Mouse (Mus musculus) olfactory bulb, adult 2 months (tissue): ENCODE results near the gene Scfd2. TPM values are rescaled to one million over a fixed set of nuclear protein-coding genes. Genes with fewer than 3 reads are reported as not detected.
A peak's percentile ranks its signal among the peaks of the same experiment; 100 is the strongest.

ENCODE experiments used
- H3K27ac ChIP-seq: fragments of 200-500 bp; 2 replicates; pipeline ENCODE4 v1.5.1; 2012; ENCODE audit warnings: low read depth, low read length; ENCODE audit not compliant: insufficient read depth
- H3K4me1 ChIP-seq: fragments of 200-500 bp; 2 replicates; pipeline ENCODE4 v1.6.1; 2012; ENCODE audit warnings: low read length; ENCODE audit not compliant: control insufficient read depth, insufficient read depth
- H3K4me3 ChIP-seq: fragments of 200-500 bp; 2 replicates; pipeline ENCODE4 v1.5.1; 2012; ENCODE audit warnings: mild to moderate bottlenecking, low read depth, low read length, moderate library complexity; ENCODE audit not compliant: insufficient read depth
- CTCF ChIP-seq: fragments of 200-500 bp; IDR thresholded peaks from 2 replicates; pipeline ENCODE4 v1.5.1; 2012; ENCODE audit warnings: low read depth, mild to moderate bottlenecking, low read length, moderate library complexity; ENCODE audit not compliant: insufficient read depth
- POLR2A ChIP-seq: fragments of 200-500 bp; IDR thresholded peaks from 2 replicates; pipeline ENCODE4 v1.6.1; 2012; ENCODE audit warnings: mild to moderate bottlenecking, low read depth, low read length, moderate library complexity; ENCODE audit not compliant: insufficient read depth
- WGBS: fragments of 180-500 bp; shearing (Covaris S2); methylation state at CpG from one replicate; pipeline ENCODE4 v1.1.7; 2018; 5-methylcytosine and 5-hydroxymethylcytosine counted together
- polyA plus RNA-seq: library from polyadenylated mRNA; stranded (reverse); fragments of >200 nt; gene quantifications from 2 replicates; pipeline ENCODE4 v1.2.4, GENCODE M21; 2012; ENCODE audit warnings: low replicate concordance; ENCODE audit not compliant: missing spikeins, insufficient read depth, insufficient read length

Scfd2 gene
- polyA plus RNA-seq = not detected in 2 replicates

DNA sequence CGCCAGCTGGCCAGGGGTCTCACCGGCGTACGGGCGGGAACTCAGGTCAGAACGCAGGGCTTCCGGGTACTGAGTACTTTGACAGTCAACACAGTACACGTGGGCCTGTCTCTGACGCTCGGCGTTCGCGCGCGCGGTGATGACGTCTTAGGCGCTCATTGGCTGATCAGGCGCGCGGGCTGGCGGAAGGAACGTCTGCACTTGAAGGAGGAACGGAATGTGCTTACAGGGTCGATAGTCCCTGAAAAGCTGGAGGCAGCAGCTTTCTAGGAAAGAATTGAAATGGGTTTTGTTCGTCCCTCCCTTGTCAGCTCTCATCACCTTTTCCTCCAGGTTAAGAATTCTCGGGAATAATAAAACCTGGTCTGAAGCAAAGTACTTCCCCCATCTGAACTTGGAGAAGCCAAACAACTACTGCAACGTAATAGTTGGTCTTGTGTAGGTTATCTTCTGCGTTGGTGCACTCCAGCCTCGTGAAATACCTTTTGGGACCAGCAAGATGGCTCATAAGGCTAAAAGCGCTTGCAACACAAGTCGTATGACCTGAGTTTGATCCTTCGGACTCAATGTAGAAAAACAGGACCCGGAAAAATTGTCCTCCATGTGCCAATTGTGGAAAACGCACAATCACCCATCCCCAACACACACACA is at the start of gene Scfd2:
Gene Scfd2 (minus strand): TSS at position 130 of the 651 bp plus-strand sequence.
- H3K4me3 ChIP-seq = peak within 1 kb of the TSS; percentile 96
- H3K27ac ChIP-seq = peak within 1 kb of the TSS; percentile 39
- 5% methylated on average over 35 of the region's 35 CpGs for WGBS
- TF ChIP-seq CTCF = no peak
- TF ChIP-seq POLR2A = peak; percentile 43
- peaks cover 10% of the 10 kb centered on the region; the same call in 1 of the 2 replicates for H3K4me1 ChIP-seq

- TF ChIP-seq POLR2A (no peak), CTCF (no peak)
- H3K4me1 ChIP-seq = no peaks in the 10 kb centered on the region
- H3K27ac ChIP-seq = no peak overlapping the region
- WGBS = 89% methylated on average over 6 of the region's 6 CpGs
- H3K4me3 ChIP-seq = no peak overlapping the region
Measured at GRCm38 (mm10) chr5:74571767-74572166, 40.2 kb upstream of the Scfd2 start.

DNA sequence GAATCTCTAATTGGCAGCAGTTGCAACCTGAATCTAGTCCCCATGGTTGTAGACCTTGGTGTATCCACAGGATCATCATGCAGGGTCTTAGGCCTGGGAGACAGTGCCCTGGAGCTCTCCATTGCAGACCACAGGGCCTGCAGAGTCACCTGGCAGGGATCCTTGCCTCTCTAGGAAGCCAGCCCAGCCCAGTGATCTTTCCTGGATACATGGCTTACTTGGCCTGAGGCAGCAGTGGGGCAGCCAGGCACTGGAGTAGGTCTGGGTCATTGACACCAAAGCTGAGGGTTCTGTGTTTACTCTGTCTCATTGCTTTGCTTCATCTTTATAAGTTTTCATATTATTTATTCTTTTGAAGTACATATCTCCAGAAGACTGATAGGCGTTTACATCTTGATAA is 29.6 kb upstream of the Scfd2 start:
- no peak overlapping the region for H3K27ac ChIP-seq
- TF ChIP-seq CTCF (no peak), POLR2A (no peak)
- 98% methylated on average over 1 of the region's 1 CpGs for WGBS

GRCm38 (mm10) chr5:74549566-74549965 is 18.0 kb upstream of the Scfd2 start:
- Histone ChIP-seq H3K4me1 (no peaks in the 10 kb centered on the region), H3K27ac (no peak overlapping the region), H3K4me3 (no peak overlapping the region)
- no peak for TF ChIP-seq POLR2A
- TF ChIP-seq CTCF = no peak
- 72% methylated on average over 8 of the region's 8 CpGs for WGBS

More for the DNA sequence above, 29.6 kb upstream of the Scfd2 start:
- Histone ChIP-seq H3K4me3 (no peak overlapping the region), H3K4me1 (peaks cover 2% of the 10 kb centered on the region; the same call in 1 of the 2 replicates)

- H3K4me1 ChIP-seq = no peaks in the 10 kb centered on the region
- TF ChIP-seq CTCF (no peak), POLR2A (no peak)
- H3K4me3 ChIP-seq = no peak overlapping the region
- 88% methylated on average over 4 of the region's 4 CpGs for WGBS
- H3K27ac ChIP-seq = no peak overlapping the region
Measured at GRCm38 (mm10) chr5:74545606-74546005, 14.0 kb upstream of the Scfd2 start.

GRCm38 (mm10) chr5:74536180-74536947 is 4.8 kb upstream of the Scfd2 start:
- H3K4me3 ChIP-seq = peak overlapping the region; percentile 90
- TF ChIP-seq POLR2A (no peak), CTCF (no peak)
- WGBS = 36% methylated on average over 12 of the region's 12 CpGs
- H3K4me1 ChIP-seq = peaks cover 3% of the 10 kb centered on the region
- H3K27ac ChIP-seq = peak overlapping the region; percentile 66; the same call in 1 of the 2 replicates

DNA sequence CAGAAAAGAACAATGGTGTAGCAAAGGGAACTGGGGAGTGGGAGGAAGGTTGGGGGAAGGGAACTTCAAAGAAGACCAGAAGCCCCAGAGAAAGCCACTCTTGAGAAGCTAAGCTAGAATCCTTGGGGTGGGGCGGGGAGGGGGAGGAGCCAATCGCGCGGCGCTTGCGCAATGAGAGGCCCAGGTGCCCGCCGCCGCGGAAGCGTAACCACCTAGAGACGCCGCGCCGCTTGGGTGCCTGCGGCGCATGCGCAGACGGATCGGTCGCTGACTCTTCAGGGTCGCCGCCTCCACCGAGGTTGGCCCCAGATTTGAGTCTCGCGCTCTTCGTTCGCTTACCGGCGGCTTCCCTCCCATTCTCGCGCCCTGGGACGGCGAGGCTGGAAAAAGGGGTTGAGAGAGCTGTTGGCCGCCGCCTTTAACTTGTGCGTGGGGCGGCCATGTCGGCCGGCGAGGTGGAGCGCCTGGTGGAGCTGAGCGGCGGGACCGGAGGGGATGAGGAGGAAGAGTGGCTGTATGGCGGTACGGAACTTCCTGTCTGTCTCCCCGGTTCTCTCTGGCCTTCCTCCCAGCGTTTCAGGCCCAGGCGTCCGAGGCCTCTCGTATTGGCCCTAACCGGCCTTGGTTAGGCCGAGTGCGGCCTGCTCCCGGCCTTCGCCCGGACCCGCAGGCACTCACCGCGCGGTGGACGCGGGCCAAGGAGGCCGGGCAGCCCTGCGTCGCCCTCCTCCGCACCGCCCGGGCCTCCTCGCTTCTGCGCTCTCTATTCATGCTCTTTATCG is 3.9 kb upstream of the Scfd2 start, which contains the start of gene Fip1l1:
Gene Fip1l1 (plus strand): TSS at position 210 of the 782 bp plus-strand sequence.
- TF ChIP-seq POLR2A (peak; percentile 74; the same call in 1 of the 2 replicates), CTCF (0 out of 2 replicates have a peak, but pooled peaks have one; percentile 21)
- H3K4me1 ChIP-seq = peaks cover 8% of the 10 kb centered on the region
- WGBS = under 1% methylated on average over 73 of the region's 73 CpGs
- peak within 1 kb of the TSS; percentile 66 for H3K27ac ChIP-seq
- peak within 1 kb of the TSS; percentile 90 for H3K4me3 ChIP-seq

- Histone ChIP-seq H3K4me3 (peak overlapping the region; percentile 96), H3K27ac (no peak overlapping the region), H3K4me1 (peaks cover 10% of the 10 kb centered on the region; the same call in 1 of the 2 replicates)
- 19% methylated on average over 16 of the region's 16 CpGs for WGBS
- TF ChIP-seq CTCF = no peak
- no peak for TF ChIP-seq POLR2A
Measured at GRCm38 (mm10) chr5:74530785-74531184, 774 bp downstream of the Scfd2 start.
